Mouse (Mus musculus) liver, postnatal 0 days (tissue): Measurements from ENCODE around the gene Derl3.

Source experiments
- CTCF ChIP-seq: sonication (generic); IDR thresholded peaks from 2 replicates; pipeline ENCODE4 v1.5.1; 2016; ENCODE audit warnings: antibody characterized with exemption, low read depth
- EP300 ChIP-seq: IDR thresholded peaks from 2 replicates; pipeline ENCODE4 v1.6.1; 2016; ENCODE audit warnings: antibody characterized with exemption, low read depth, mild to moderate bottlenecking

DNA sequence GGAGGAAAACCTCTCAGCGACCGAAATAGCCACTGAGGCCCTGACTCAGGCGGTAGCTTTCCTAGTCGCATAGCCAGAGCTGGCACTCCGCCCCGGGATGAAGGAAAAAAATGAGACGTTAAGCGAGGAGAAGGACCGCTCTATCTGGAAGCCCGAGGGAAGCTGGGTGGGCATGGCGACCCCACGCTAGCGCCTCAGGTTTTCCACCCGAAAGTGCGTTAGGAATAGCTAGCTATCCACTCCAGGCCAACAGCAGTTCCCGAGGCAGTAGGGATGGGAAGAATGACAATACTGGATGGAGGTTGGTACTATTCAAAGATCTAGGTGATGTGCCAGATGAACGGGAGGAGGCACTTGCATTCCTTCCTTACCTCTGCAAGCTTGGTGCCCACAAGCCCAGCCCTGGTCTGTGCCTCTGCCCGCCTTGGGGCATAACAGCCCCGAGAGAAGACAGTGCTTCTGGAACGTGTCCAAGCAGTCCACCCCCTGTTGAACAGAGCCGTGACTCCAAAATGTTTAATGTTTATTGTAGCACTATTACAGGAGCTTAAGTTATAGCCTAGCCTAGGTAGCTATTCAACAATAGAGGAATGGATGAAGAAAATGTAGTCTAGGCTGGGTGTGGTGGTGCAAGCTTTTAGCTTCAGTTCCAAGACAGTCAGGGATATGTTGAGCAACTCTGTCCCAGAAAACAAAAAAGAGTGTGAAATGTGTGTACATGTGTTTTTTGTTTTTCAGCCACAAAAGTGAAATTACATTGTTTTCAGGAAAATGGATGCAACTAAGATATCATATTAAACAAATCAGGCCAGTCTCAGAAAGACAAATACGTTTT lies 28.7 kb downstream of the Derl3 start:
- TF ChIP-seq EP300 = no peak
- TF ChIP-seq CTCF = no peak
